Mouse (Mus musculus) liver, adult 2 months (tissue): Measurements from ENCODE around the gene Pabpn1l. TPM values are rescaled to one million over a fixed set of nuclear protein-coding genes. Genes with fewer than 3 reads are reported as not detected.

Source experiments
- DNase-seq: peaks from one replicate; pipeline ENCODE4 v3.0.0-alpha.2; 2011; ENCODE audit warnings: low read depth, low spot score; ENCODE audit errors: extremely low read depth
- H3K27ac ChIP-seq: fragments of 200-500 bp; replicated peaks from 2 replicates; pipeline ENCODE4 v1.5.1; 2012; ENCODE audit warnings: low read depth, mild to moderate bottlenecking, control low read depth, inconsistent platforms, low read length; ENCODE audit not compliant: insufficient read depth
- H3K27me3 ChIP-seq: fragments of 200-500 bp; 2 replicates; pipeline ENCODE4 v1.6.1; 2012; ENCODE audit warnings: mild to moderate bottlenecking, moderate library complexity, low read length, inconsistent platforms; ENCODE audit not compliant: control insufficient read depth, insufficient read depth
- H3K36me3 ChIP-seq: fragments of 200-500 bp; 2 replicates; pipeline ENCODE4 v1.6.1; 2012; ENCODE audit warnings: low read length, inconsistent platforms; ENCODE audit not compliant: control insufficient read depth, insufficient read depth
- H3K4me1 ChIP-seq: fragments of 200-500 bp; 2 replicates; pipeline ENCODE4 v1.6.1; 2011; ENCODE audit warnings: low read length; ENCODE audit not compliant: control insufficient read depth, insufficient read depth
- H3K4me3 ChIP-seq: fragments of 200-500 bp; 2 replicates; pipeline ENCODE4 v1.5.1; 2011; ENCODE audit warnings: low read depth, mild to moderate bottlenecking, control low read depth, low read length, moderate library complexity; ENCODE audit not compliant: insufficient read depth
- H3K79me2 ChIP-seq: fragments of 200-500 bp; 2 replicates; pipeline ENCODE4 v1.6.1; 2012; ENCODE audit warnings: inconsistent platforms, mild to moderate bottlenecking, low read length, moderate library complexity; ENCODE audit not compliant: control insufficient read depth, insufficient read depth
- H3K9ac ChIP-seq: fragments of 200-500 bp; 2 replicates; pipeline ENCODE4 v1.6.1; 2012; ENCODE audit warnings: low read depth, mild to moderate bottlenecking, control low read depth, inconsistent platforms, low read length
- CTCF ChIP-seq: fragments of 200-500 bp; IDR thresholded peaks from 2 replicates; pipeline ENCODE4 v1.5.1; 2011; ENCODE audit warnings: low read depth, low read length, control low read depth
- POLR2A ChIP-seq: fragments of 200-500 bp; IDR thresholded peaks from 2 replicates; pipeline ENCODE4 v1.6.1; 2011; ENCODE audit warnings: low read length, control low read depth; ENCODE audit not compliant: insufficient read depth; ENCODE audit errors: extremely low read depth
- WGBS: fragments of 180-500 bp; shearing (Covaris S2); methylation state at CpG from one replicate; pipeline ENCODE4 v1.1.7; 2018; 5-methylcytosine and 5-hydroxymethylcytosine counted together
- polyA plus RNA-seq: library from polyadenylated mRNA; depleted of rRNA; stranded (reverse); fragments of >200 nt; gene quantifications from 2 replicates; pipeline ENCODE4 v1.2.3, GENCODE M21; 2012; rRNA removed
- total RNA-seq: library from RNA; depleted of rRNA; stranded (reverse); fragments of >200 nt; gene quantifications from 2 replicates; pipeline ENCODE4 v1.2.3, GENCODE M21; 2014; rRNA removed

The Pabpn1l gene
- total and polyA plus RNA-seq, 2 experiments, result not detected

DNA sequence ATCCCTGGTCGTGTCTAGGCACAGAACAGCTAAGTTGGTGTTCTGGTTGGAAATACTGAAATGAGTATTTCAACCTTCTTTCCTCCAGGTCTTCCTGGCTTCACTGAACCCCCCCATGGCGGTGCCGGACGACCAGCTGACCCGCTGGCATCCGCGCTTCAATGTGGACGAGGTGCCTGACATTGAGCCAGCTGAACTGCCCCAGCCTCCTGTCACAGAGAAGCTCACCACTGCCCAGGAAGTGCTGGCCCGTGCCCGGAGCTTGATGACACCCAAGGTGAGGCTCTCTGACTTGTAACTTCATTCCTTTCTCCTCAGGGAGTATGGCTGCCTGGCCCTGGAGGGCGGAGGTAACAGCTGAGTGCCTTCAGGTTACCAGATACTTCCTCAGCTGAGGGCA lies 51.4 kb downstream of the Pabpn1l start:
- Histone ChIP-seq H3K79me2 (no peaks in the 10 kb centered on the region), H3K36me3 (no peaks in the 10 kb centered on the region), H3K9ac (no peak overlapping the region), H3K4me3 (no peak overlapping the region), H3K4me1 (peaks cover 26% of the 10 kb centered on the region), H3K27me3 (no peaks in the 10 kb centered on the region), H3K27ac (no peak overlapping the region)
- TF ChIP-seq POLR2A, result no peak
- no peak for TF ChIP-seq CTCF
- DNase-seq, result no peak
- 94% methylated on average over 11 of the region's 11 CpGs for WGBS

DNA sequence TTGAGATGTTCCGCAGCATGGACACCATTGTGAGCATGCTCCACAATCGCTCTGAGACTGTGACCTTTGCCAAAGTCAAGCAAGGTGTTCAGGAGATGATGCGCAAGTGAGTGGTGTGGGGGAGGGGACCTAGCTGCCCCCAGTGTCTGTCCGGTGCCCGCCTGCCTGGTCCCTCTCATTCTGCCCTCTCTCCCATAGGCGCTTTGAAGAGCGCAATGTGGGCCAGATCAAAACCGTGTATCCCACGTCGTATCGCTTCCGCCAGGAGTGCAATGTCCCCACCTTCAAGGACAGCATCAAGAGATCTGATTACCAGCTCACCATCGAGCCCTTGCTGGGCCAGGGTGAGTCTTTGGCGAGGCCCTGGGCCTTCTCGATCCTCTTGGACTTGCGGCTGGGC lies 52.5 kb downstream of the Pabpn1l start:
- Histone ChIP-seq H3K79me2 (no peaks in the 10 kb centered on the region), H3K36me3 (no peaks in the 10 kb centered on the region), H3K4me3 (no peak overlapping the region), H3K27ac (no peak overlapping the region), H3K27me3 (no peaks in the 10 kb centered on the region), H3K9ac (no peak overlapping the region), H3K4me1 (peaks cover 15% of the 10 kb centered on the region)
- 97% methylated on average over 16 of the region's 16 CpGs for WGBS
- no peak for TF ChIP-seq POLR2A
- no peak for TF ChIP-seq CTCF
- no peak for DNase-seq

Other genes with a start within 250 kb of the Pabpn1l start
- gene Zc3h18, start 246.1 kb downstream of the Pabpn1l start, total RNA-seq, result 10.9 and 14.0 TPM in 2 replicates
- 18.3 and 22.3 TPM in 2 replicates for gene Zc3h18, start 246.1 kb downstream of the Pabpn1l start, polyA plus RNA-seq
- not detected in 2 replicates for gene Il17c, start 200.7 kb downstream of the Pabpn1l start, total RNA-seq
- not detected in 2 replicates for gene Il17c, start 200.7 kb downstream of the Pabpn1l start, polyA plus RNA-seq
- 13.9 and 23.4 TPM in 2 replicates for gene Cyba, start 189.8 kb downstream of the Pabpn1l start, total RNA-seq
- gene Cyba, start 189.8 kb downstream of the Pabpn1l start, polyA plus RNA-seq, result 24.4 and 34.2 TPM in 2 replicates
- gene Mvd, start 179.3 kb downstream of the Pabpn1l start, total RNA-seq, result 15.3 and 20.9 TPM in 2 replicates
- 68.7 and 71.4 TPM in 2 replicates for gene Mvd, start 179.3 kb downstream of the Pabpn1l start, polyA plus RNA-seq
- gene Snai3, start 162.0 kb downstream of the Pabpn1l start, total RNA-seq, result not detected in 2 replicates
- 0.44 and 0.46 TPM in 2 replicates for gene Snai3, start 162.0 kb downstream of the Pabpn1l start, polyA plus RNA-seq
- 5.3 and 6.8 TPM in 2 replicates for gene Rnf166, start 146.7 kb downstream of the Pabpn1l start, total RNA-seq
- 22.8 and 24.2 TPM in 2 replicates for gene Rnf166, start 146.7 kb downstream of the Pabpn1l start, polyA plus RNA-seq
- gene Ctu2, start 146.6 kb downstream of the Pabpn1l start, total RNA-seq, result 7.0 and 13.5 TPM in 2 replicates
- 21.1 and 27.0 TPM in 2 replicates for gene Ctu2, start 146.6 kb downstream of the Pabpn1l start, polyA plus RNA-seq
- gene Piezo1, start 71.4 kb downstream of the Pabpn1l start, total RNA-seq, result 2.2 and 4.6 TPM in 2 replicates
- gene Piezo1, start 71.4 kb downstream of the Pabpn1l start, polyA plus RNA-seq, result 8.0 and 11.1 TPM in 2 replicates
- gene Cdt1, start 54.7 kb downstream of the Pabpn1l start, total RNA-seq, result 1.0 and 3.0 TPM in 2 replicates
- 2.5 and 2.9 TPM in 2 replicates for gene Cdt1, start 54.7 kb downstream of the Pabpn1l start, polyA plus RNA-seq
- gene Aprt, start 45.8 kb downstream of the Pabpn1l start, total RNA-seq, result 59.8 and 68.3 TPM in 2 replicates
- gene Aprt, start 45.8 kb downstream of the Pabpn1l start, polyA plus RNA-seq, result 80.5 and 105 TPM in 2 replicates
- gene Galns, start 11.3 kb downstream of the Pabpn1l start, total RNA-seq, result 4.1 and 4.4 TPM in 2 replicates
- gene Galns, start 11.3 kb downstream of the Pabpn1l start, polyA plus RNA-seq, result 4.4 and 6.6 TPM in 2 replicates
- 7.4 and 14.5 TPM in 2 replicates for gene Trappc2l, start 11.1 kb downstream of the Pabpn1l start, total RNA-seq
- gene Trappc2l, start 11.1 kb downstream of the Pabpn1l start, polyA plus RNA-seq, result 74.7 and 101 TPM in 2 replicates
- 0.28 and 0.40 TPM in 2 replicates for gene Cbfa2t3, start 76.4 kb upstream of the Pabpn1l start, total RNA-seq
- 1.2 and 1.3 TPM in 2 replicates for gene Cbfa2t3, start 76.4 kb upstream of the Pabpn1l start, polyA plus RNA-seq
- 12.8 and 13.7 TPM in 2 replicates for gene Acsf3, start 152.7 kb upstream of the Pabpn1l start, total RNA-seq
- gene Acsf3, start 152.7 kb upstream of the Pabpn1l start, polyA plus RNA-seq, result 38.4 and 39.7 TPM in 2 replicates
- 0.07 TPM in 1 of 2 replicates, not detected in the other for gene Cdh15, start 225.2 kb upstream of the Pabpn1l start, total RNA-seq
- gene Cdh15, start 225.2 kb upstream of the Pabpn1l start, polyA plus RNA-seq, result 0.06 and 0.11 TPM in 2 replicates